8 mouse cellular contexts compared by ENCODE assay signal in the genomic region with DNA sequence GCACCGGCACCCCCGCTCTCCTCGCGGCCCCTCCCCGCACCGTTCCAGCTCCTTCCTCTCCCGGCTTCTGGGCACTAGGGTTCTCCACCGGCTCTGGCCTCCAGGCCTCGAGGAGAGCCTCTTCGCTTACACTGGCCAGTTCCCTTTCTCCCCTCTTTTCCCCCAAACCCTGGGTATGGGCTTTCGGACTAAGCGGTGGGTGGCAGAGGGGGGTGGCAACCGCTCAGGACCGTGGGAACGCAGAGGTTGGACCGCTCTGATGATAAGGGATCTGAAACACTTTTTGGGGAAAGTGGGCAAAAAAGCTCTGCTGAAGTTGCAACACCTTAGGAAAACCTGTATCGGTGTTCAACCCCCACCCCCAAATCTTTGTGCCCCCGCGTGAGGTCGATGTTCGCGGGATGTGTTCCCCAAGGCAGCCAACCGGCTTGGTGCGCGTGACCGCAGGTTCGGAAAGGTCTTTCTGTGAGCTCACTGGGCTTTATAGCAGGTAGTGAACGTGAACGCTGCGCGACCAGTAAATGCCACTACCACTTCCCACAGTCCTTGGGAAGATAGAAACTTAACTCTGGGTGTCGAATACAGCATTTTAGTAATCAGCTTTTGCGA. TPM values are rescaled to one million over a fixed set of nuclear protein-coding genes. Genes with fewer than 3 reads are reported as not detected.
DNase-seq lines count a peak whose midpoint lies in the region; ATAC-seq and TF ChIP-seq lines count a peak whose summit lies in the region.

No protein-coding gene starts in this region.

- H3K36me3 ChIP-seq in heart, embryonic 12.5 days, result no peaks in the 10 kb centered on the region
- no peaks in the 10 kb centered on the region for H3K36me3 ChIP-seq in kidney, embryonic 14.5 days (ENCODE audit: control insufficient read depth, insufficient read depth, low read length)
- no peaks in the 10 kb centered on the region for H3K36me3 ChIP-seq in liver, embryonic 14.5 days (replicated peaks; ENCODE audit: control insufficient read depth, insufficient read depth, low read depth)

- peaks cover 9% of the 10 kb centered on the region; the same call in 1 of the 2 replicates for H3K4me1 ChIP-seq in heart, embryonic 12.5 days (replicated peaks)
- 0 out of 2 replicates have a peak, but pooled peaks cover 14% of the 10 kb centered on the region for H3K4me1 ChIP-seq in kidney, embryonic 14.5 days (ENCODE audit: control insufficient read depth, insufficient read depth, low read length)
- no peaks in the 10 kb centered on the region; a peak in 1 of 4 replicates for H3K4me1 ChIP-seq in liver, embryonic 14.5 days (replicated peaks; ENCODE audit: control insufficient read depth in 2 of 2, insufficient read depth in 2 of 2, low read length in 1 of 2)

- WGBS in heart, embryonic 12.5 days, result under 1% methylated on average over 33 of the region's 33 CpGs
- under 1% methylated on average over 33 of the region's 33 CpGs for WGBS in kidney, embryonic 14.5 days
- WGBS in liver, embryonic 14.5 days (ENCODE audit: insufficient replicate concordance), result under 1% methylated on average over 33 of the region's 33 CpGs

- no peak for TF ChIP-seq CTCF in liver, embryonic 14.5 days (IDR thresholded peaks at IDR 0.05; ENCODE audit: low read depth)

- peak; percentile 64 for DNase-seq in CD4-positive helper T cell, adult 2 months (ENCODE audit: low read depth, low spot score)
- DNase-seq in ES-CJ7 (ENCODE audit: low read depth, low spot score) (peak; percentile 21), MN1 (ENCODE audit: low spot score) (no peak)
- peak; percentile 52 to 56 for DNase-seq in cerebellum, postnatal 36 days
- no peak for DNase-seq in liver, embryonic 14.5 days (ENCODE audit: low read depth in 3 of 3, low spot score in 3 of 3)
- peak; percentile 11 for DNase-seq in natural killer cell, adult 2 months (ENCODE audit: low spot score in 2 of 2)

- peak overlapping the region; percentile 78 for H3K9ac ChIP-seq in heart, embryonic 12.5 days
- H3K9ac ChIP-seq in kidney, embryonic 14.5 days (ENCODE audit: low read depth, low read length), result peak overlapping the region; percentile 82
- H3K9ac ChIP-seq in liver, embryonic 14.5 days (replicated peaks), result no peak overlapping the region; the same call in 1 of the 2 replicates

- ATAC-seq in heart, embryonic 12.5 days (ENCODE audit: insufficient number of reproducible peaks, low FRiP score), result no peak
- no peak for ATAC-seq in kidney, embryonic 14.5 days (ENCODE audit: low FRiP score, low TSS enrichment)
- peak; percentile 43 for ATAC-seq in liver, embryonic 14.5 days (ENCODE audit: insufficient read depth)

- H3K27me3 ChIP-seq in heart, embryonic 12.5 days (replicated peaks), result peaks cover 5% of the 10 kb centered on the region; the same call in 1 of the 2 replicates
- H3K27me3 ChIP-seq in kidney, embryonic 14.5 days (ENCODE audit: control insufficient read depth, insufficient read depth, low read length), result peaks cover 14% of the 10 kb centered on the region
- peaks cover 29% of the 10 kb centered on the region for H3K27me3 ChIP-seq in liver, embryonic 14.5 days (ENCODE audit: control insufficient read depth, insufficient read depth, low read length)

- H3K4me2 ChIP-seq in heart, embryonic 12.5 days, result peak overlapping the region; percentile 82
- peak overlapping the region; percentile 72 for H3K4me2 ChIP-seq in kidney, embryonic 14.5 days (replicated peaks; ENCODE audit: low read depth, low read length)
- H3K4me2 ChIP-seq in liver, embryonic 14.5 days (ENCODE audit: low read depth), result peak overlapping the region; percentile 58

- no peak overlapping the region for H3K27ac ChIP-seq in heart, embryonic 12.5 days (ENCODE audit: poor library complexity, severe bottlenecking)
- H3K27ac ChIP-seq in kidney, embryonic 14.5 days (ENCODE audit: low read depth, low read length), result peak overlapping the region; percentile 68; the same call in 1 of the 2 replicates
- no peak overlapping the region for H3K27ac ChIP-seq in liver, embryonic 14.5 days

- peak overlapping the region; percentile 85 for H3K4me3 ChIP-seq in heart, embryonic 12.5 days
- H3K4me3 ChIP-seq in kidney, embryonic 14.5 days (ENCODE audit: low read length), result peak overlapping the region; percentile 82
- H3K4me3 ChIP-seq in liver, embryonic 14.5 days (ENCODE audit: insufficient read depth in 1 of 2, low read depth in 2 of 2, low read length in 2 of 2), result peak overlapping the region; percentile 54 to 58

- no peaks in the 10 kb centered on the region for H3K9me3 ChIP-seq in heart, embryonic 12.5 days (replicated peaks)
- no peaks in the 10 kb centered on the region for H3K9me3 ChIP-seq in kidney, embryonic 14.5 days (ENCODE audit: control insufficient read depth, low read length)
- H3K9me3 ChIP-seq in liver, embryonic 14.5 days (ENCODE audit: control insufficient read depth, low read length), result no peaks in the 10 kb centered on the region

- TF ChIP-seq EP300 in liver, embryonic 14.5 days (IDR thresholded peaks at IDR 0.05; ENCODE audit: low read depth), result no peak

RNA-seq across cellular contexts. Expression of gene Ppm1h, which starts 1.0 kb away (rescaled TPM):
- 4.2 and 4.6 TPM in 2 replicates for polyA plus RNA-seq in heart, embryonic 12.5 days (2016; fragmentation: Nextera tagmentation; extraction: Ambion mirVana)
- 17.3 and 22.2 TPM in 2 replicates for polyA plus RNA-seq in kidney, embryonic 14.5 days (2014; fragmentation: Nextera tagmentation; extraction: Ambion mirVana)
- 0.57 and 0.60 TPM in 2 replicates for polyA plus RNA-seq in liver, embryonic 14.5 days (2012; rRNA removed)
- 1.5 TPM in 2 replicates for polyA plus RNA-seq in liver, embryonic 14.5 days (2014; fragmentation: Nextera tagmentation; extraction: Ambion mirVana)

Comparison
In these comparisons a context has a peak if more than half of its experiments do, and no peak if none do; other contexts are left out.
1. DNase-seq: peak in CD4-positive helper T cell, adult 2 months (single experiment), ES-CJ7 (single experiment), cerebellum, postnatal 36 days (2 of 2) and natural killer cell, adult 2 months (2 of 2); none in liver, embryonic 14.5 days (0 of 3) and MN1 (single experiment).
2. Peak in every context shown above with its lines, with median percentiles within 50 percentile points of each other: H3K4me2 ChIP-seq and H3K4me3 ChIP-seq.